Mouse (Mus musculus): ENCODE measurements at regions not wholly inside any gene's neighbourhood (a gene's known extent, or its start where the extent isn't known, plus 50 kb on each side); places are given as distances from the start of the nearest gene placed in this dataset.
A peak's percentile ranks its signal among the peaks of the same experiment; 100 is the strongest.

DNA sequence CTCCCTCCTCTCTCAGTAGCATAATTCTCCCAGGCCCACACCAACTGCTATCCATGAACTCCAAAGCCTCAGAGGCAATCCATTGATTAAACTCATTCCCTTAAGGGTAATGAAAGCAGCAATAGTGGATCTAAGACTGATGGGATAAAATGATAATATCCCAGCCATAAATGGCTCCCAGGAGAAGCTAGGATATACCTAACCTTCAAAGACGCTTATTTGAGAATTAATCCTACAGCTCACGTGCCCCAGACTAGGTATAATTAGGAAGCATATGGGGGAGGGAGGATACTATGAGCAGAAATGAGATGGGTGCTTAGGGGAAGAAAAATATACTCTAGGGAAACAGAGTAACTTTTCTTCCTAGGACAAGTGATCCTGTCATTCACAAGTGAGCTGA is 52.8 kb upstream of the Rnf32 start:
- DNase-seq = no peak

DNA sequence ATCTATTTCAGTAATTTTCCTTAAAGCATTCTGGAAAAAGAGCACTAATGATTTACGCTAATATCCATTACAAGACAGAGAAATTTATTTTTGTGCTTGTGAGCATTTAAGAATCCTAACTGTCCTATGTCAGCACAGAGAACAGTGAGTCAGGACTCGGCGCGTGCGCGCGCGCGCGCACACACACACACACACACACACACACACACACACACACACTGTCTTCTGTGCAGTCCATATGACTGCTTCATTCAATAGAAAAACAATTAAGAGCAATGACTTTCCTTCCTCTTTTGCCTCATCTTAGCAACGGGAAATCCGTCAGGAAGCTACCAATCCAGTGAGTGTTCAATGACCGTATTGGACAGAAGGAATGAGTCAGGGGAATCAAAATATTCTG is 53.3 kb upstream of the Rnf32 start:
- no peak for DNase-seq

DNA sequence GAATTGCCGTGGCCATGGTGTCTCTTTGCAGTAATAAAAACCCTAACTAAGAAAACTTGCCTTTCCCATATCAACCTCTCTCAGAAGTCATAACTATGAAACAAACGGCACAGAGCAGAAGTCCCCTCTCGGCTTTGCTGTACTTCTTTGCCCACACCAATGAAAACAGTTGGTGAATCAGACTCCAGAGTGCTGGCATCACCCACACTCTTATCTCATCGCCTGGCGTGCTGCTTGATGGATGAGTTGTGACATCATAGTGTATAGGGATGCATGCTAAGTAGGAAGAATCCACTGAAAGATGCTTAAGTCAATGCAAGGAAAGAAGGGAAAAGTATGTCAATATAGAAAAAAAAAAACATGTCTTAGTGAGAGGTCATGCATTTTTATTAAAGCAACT is 58.3 kb upstream of the Rnf32 start:
- DNase-seq = no peak

DNA sequence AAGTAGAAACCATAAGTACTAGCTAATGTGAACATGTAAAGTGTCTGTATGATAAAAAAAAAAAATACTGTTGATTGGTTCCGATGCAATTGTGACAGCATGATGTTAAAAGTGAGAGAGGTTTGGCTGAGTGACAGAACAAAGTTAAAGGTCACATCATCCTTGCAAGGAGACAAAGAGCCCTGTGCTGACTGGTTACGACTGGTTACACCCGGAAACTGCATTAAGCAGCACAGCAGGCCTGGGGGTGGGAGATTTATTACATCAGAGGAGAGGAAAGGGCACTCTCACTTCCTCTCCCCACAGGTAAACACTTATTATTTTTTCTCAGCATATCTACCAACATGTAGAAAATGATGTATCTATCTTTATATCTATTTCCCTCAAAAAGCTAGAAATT is 63.5 kb upstream of the Rnf32 start:
- no peak for DNase-seq

DNA sequence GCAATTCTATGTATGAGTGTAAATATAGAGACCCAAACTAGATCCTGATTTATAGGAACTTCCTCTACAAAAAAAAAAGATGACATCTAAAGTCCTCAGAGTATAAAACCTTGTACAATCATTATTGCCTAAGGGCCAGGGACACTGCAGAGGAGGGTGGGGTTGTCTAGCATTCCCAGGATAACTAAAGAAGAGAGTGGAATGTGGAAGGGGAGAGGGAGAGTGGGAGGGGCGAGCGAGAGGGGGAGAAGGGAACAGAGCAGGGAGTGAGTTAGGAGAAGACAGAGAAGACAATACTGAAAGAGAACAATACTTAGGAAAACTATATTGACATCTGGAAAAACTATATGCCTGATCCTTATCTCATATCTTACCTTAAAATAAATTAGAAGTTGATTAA is 64.0 kb upstream of the Rnf32 start:
- no peak for DNase-seq

DNA sequence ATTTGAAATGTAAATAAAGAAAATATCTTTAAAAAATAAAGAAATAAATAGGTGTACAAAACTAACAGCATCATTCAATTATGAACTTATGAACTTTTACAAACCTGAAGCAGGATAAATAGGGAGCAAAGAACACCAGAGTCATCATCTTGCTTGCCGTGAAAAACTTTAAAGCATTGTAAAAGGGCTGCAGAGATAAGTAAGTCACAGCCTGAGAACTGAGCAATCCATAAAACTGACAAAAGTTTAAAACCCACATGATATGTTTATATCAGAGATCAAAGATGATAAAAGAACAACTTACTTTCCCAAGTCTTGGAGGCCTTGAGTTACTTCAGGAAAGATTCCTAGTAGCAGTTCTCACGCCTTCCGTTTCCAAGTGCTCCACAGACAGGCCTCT is 66.1 kb upstream of the Rnf32 start:
- DNase-seq = no peak

DNA sequence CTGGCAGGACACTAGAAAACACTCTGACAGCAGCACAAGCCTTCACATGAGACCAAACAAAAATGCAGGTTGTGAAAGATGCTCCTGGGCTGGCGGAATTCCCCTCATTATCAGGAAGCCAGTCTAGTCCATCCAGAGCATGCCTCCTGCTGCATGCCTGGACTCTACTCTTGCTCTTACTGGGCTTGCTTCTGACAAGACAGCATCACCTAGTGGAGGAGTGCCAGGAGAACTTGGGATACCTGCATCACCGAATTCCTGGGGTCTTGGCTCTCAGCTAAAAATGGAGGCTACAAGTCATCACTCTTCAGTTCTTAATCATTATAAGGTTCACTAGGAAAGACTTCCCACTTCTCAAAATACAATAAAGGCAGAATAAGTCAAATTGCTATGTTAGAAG is 78.8 kb upstream of the Rnf32 start:
- DNase-seq = no peak

DNA sequence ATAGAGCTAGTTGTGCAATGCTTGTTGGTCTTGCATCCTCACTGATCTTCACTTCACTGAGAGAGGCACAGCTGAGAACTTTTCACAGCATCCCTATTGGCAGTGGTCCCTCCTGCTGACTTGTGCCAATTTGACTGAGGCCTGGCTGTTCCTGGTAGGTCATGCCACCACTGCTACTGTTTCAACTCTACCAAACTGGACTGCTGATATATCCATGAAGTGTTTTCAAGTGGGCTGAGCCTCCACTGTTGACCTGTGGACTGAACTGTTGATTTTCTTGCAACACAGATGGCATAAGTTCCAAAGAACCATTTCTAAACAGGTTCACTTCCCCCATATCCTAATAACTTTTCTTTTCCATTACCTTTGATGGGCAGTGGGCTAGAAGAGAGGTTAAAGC is 83.3 kb upstream of the Rnf32 start:
- no peak for DNase-seq

DNA sequence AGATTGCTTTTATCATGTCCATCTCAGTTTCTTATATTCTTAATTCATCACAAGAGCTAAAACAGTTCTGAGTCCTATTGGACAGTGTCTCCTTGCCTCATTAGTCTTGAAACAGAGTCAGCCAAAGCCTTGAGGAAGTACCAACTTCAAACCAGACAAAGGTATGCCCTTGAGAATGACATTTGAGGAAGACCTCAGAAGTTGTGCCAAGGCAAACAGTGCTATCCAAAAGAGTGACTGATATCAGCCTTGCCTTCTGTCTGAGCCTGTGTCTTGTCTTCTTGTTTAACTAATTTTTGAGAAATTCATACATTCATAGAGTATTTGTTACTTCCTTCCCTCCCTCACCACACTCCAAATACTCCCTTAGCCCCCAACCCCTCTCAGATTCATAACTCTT is 88.5 kb upstream of the Rnf32 start:
- no peak for DNase-seq

DNA sequence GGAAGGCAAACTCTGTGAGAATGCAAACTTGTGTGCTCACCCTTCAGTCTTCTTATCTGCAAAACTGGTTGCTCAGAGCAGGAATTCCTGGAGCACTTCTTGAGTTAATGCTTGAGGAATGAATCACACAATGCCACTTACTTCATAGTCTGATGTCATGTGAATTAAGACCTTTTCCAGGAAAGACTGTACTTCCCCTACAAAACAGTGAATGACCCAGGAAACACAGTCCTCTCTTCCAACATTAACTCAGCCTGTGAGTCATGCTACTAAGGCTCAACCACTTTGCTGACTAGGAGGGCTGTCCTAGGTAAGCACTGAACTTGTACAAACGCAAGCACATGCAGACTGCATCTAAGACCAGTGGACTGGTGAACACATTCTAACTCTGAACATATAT is 112.5 kb upstream of the Rnf32 start:
- no peak for DNase-seq

DNA sequence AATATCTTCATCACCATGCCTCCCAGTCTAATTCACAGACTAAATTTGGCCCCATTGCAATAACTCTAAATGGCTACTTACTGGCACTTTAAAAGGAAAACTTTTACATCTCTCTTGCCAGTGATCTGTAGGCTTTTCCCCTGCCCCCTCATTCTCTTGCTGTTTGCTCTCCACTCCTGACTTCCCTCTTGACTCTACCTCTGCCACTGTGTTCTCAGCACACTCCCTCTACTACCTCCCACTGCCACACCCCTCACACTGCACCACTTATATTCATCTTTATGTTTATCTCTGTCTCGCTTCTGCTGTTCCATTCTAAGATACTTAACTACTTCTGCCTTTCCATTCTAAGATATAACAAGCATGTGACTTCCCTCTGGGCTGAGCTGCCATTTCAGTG is 141.4 kb upstream of the Rnf32 start:
- no peak for DNase-seq

DNA sequence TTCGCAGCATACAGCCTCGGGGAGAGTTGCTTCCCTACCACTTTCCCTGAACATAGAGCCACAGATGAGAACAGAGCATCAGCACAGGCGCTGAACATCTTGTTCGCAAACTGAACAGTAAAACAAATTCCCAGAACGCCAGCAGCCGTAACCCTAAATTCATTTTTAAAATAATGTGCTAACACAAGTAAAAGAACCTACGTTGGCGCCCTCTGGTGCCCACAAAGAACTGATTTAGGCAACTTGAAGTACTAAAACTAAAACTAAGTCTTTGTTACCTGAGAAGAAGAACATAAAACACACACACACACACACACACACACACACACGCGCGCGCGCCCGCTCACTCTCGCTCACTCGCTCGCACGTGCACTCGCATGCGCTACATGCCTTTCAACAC is 159.2 kb upstream of the Rnf32 start:
- DNase-seq = no peak

DNA sequence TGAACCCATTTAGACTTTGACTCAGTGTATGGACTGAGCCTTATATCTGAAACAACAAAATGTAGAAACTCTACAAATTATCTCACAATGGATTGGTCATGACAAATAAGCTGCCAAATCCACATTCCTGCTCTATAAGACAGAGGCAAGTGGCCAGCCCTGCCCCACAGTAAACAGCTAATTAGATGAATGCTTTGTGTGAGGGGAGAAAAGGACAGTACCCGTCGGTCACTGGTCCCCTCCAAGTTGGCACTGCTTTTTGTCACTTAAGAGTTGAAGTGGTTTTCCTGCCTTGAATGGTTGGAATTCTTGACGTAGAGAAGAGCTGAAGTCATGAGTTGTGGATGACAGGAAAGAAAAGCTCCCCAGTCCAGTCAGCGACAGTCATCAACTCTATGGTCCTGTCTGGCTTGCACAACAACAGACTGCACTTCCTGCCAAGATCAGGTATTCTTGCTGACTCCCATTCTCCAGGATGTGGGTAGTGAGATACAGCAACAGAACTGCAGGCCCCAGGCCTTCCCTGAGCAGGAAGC is 162.3 kb upstream of the Rnf32 start:
- DNase-seq = no peak

DNA sequence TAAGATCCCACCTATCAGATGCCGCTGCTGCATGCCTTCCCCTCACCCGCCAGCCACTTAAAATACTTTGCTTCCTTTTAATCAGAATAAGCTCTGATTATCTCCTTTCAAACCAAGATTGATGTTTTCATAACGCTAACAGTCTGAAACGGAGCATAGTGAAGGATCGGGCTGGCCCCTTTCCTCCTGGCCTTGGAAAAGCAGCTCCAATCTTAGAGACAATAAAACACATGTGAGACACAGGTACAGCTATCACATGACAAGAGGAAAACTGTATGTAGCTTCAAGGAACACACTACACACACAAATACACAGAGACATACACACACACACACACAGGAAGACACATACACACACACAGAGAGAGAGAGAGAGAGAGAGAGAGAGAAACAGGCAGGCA is 165.3 kb upstream of the Rnf32 start:
- DNase-seq = no peak

DNA sequence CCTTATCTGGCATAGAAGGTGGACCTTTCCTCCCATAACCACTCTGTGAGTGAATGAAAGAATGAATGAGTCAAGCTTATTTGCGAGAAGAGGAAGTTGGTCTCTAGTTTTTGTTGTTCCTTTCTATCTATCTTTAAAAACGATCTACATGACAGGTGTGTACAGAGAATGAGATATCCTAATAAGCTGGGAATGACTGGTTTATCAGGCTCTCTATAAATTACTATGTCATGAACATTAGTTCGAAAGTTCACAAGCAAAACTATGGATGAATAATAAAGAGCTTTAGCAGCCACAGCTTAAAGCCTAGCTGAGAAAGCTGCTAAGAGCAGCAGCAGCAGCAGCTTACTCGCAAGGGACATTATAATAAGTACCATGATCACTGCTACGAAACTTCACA is 165.8 kb upstream of the Rnf32 start:
- DNase-seq = no peak

DNA sequence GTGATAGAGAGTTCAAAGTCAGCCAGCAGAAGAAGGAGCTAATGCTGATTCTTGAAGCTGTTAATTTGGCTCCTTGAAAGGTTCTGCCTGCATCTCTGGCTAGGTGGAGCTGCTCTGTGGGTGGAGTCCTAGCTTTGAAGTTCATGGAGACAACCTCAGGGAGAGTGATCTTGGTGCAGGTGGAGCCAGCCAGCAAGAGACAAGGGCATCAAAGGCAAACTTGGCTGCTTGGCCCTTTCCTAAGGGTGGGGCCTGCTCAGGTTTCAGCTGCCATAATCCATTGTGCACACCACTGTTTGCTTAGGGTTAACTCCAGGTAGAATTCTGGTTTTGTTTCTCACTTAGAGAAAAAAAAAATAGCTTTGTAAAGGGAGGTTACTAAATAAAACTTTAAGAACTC is 170.7 kb upstream of the Rnf32 start:
- DNase-seq = no peak

DNA sequence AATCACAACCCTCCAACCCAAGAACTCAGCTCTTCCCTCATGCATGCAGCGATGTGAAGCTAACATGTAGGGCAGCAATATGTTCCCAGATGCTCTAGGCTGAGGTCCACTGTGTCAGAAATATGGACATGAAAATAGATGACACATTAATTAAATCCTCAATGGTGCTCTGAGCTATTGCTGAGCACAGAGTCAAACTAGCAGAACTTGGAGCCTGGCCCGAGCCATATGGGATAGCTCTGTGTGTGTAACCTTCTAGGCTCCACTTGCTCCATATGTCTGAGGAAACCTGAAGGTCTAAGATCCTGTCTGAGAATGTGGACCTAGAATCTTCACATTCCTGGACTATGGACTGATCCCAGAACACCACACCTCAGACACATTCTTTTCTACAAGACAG is 203.0 kb upstream of the Rnf32 start:
- DNase-seq = peak; percentile 2

DNA sequence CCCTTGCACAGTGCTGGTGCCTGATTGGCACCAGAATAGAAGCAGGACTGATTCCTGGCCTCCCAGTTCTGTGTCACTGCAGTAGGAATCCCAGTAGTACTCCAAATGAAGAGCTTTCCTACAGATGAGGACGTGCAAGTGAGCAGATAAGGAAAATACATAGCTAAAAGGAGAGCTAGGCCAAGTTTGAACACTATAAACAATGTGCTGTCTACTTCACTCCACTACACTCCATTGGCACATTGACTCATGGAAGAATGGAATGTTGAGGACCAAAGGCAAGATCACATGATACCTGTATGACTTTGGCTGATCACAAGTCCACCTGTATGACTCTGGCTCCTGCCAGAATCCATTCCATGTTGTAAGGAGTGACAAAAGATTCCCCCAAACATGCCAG is 215.9 kb upstream of the Rnf32 start:
- no peak for DNase-seq

DNA sequence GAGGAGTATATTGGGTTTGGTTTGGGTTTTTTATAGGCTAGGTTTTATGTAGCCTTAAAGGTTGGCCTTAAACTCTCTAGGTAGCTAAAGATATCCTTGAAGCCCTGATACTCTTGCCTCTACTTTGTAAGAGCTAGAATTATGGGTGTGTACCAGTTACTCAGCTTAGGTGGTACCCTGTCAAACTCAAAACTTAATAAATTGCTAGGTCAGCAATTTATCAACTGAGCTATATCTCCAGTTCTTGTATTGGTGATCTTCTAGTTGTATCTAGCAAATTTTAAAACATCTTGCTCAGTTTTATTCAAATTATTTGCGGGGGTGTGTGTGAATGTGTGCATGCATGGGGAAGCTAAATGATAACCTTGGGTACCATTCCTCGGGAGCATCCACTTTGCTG is 225.4 kb upstream of the Rnf32 start:
- DNase-seq = no peak

DNA sequence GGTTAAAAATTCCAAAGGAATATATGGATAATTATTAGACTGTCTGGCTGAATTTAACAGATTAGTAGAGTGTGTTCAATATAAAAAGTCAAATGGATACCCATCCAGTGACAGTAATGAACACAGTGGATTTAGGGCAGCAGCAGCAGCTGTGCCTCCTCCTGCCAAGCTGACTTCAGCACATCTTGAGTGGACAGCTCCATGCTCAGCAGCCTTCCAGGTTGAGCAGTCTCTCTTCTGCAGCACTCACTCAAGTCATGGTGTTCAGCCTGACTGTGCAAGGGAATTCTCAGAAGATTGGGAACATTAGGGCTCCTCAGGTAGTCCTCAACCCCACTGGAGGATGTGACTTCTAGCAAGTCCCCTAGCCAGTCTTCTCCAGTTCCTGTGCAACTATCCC is 240.8 kb upstream of the Rnf32 start:
- DNase-seq = no peak

DNA sequence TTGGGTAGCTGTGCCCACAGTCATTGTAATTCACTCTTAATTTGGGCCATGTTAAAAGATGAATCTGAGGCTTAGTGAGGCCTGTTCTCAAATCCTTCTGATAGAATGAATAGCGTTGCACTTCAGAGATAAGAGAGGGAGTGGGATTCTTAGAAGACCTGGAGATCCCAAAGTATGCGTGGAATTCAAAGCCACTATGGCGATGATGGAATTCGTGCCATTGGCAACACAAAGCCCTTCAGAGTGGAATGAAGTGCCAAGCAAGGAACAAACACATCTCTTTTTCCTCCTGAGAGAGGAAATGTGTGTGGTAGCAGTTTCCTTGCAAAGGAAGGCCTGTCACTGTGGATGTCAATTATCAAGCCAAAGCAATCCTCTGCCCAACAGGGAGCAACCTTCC is 248.3 kb upstream of the Rnf32 start:
- DNase-seq = no peak

DNA sequence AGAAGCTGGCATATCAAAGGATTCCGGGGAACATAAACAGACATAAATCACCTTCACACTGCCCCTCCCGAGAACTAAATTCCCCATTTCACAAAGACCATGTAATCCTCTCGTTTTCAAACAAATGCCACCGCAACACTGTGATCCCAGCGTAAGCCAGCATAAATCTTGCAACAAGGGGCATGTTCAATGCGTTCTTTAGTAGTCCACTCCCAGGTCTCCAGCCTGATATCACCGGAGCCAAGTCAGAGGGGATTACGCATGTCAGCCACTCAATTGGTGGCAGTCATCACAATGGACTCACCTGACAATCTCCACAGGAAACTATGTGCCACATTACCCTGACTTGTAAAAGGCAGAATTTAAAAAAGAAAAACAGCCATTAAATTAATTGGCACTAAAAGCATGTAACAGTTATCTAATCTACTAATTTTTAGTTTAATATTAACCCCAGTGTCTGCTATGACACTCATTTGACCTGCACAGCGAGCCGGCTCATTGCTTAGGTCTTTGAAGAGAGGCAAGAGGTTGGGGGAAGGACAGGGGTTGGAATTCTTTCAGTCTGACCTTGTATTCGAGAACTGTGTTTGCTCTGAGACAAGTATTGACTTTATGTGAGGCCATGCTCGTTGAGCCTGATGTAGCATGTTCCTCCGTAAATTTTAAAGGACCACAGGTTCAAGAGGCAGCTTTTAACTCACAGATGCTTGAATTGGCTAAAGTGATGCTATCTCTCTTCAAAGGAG is 252.0 kb upstream of the Rnf32 start:
- no peak for DNase-seq

DNA sequence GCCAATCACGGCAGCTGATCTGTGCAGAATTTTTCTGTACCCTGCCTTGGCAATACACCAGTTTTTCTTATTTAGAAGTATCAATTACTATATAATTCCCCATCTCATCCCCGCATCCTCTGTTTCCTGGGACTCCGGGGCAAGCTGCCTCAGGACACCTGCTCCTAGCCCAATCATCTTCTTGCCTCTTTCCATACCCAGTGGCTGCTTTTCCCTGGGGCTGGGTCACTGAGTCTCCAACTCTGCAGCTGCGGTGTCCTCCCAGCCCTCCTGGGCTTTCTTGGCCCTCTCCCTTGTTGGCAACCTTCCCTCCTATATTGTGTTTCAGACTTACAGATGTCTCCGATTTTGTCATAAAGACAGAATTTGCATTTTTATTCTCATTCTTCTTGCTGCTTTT is 254.8 kb upstream of the Rnf32 start:
- DNase-seq = no peak

DNA sequence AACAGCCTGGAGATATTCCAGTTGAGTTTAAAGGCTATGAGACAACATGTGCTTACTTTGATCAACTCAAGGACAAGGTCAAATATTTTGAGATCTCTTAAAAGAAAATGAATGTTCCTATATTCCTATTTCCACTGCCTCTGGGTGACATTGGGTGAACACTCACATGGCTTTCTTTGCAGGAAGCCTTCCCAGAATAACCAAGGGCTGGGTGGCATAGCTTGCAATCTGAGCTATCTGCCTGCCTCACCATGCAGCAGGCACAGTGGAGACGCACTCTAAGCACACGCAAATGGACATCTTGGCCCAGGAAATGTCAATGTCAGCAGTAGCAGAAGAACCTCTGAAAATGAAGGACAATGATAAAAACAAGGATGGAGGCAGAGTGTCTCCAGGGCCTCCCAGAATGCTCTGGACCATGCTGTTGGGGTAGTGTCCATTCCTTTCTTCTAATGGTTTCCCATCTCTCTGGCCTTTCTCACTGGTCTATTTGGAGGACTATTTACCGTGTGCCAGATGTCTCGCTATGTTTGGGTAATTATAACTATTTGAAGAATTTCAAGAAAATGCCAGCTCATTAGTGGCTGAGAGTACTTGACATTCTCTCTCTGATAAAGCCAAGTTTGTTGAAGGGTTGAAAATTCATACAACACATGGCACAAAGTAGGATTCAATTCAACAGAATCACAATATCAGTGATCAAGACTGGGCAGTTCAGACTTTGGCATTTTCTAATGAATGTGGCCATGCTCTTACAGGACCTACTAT is 276.3 kb upstream of the Rnf32 start:
- DNase-seq = no peak

DNA sequence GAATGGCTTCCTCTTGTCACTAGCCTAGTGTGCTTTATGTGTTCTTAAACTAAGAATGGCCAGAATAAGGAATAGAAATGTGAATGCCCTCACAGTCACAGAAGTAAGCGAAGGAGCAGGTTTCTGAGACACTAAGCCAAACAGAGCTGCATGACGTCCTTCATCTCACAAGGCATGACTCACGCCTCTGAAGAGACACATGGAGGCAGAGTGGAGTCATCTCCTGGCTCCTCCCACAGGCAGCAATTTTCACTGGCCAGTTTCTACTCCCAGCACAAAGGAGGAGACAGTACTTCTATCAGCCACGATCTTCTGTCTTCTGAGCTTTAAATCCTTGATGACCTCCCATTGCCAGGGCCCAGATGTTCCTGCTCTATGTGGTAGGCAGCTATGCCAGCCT is 291.3 kb upstream of the Rnf32 start:
- no peak for DNase-seq

All from cerebellum, adult 11-12 months (tissue).